Mouse (Mus musculus) yolk sac, embryonic 10.5 days (tissue): ENCODE measurements around the gene S100a7a.

ENCODE experiments used
- DNase-seq: peaks from one replicate; pipeline ENCODE4 v3.0.0-alpha.2; 2017; ENCODE audit warnings: low spot score

Gene S100a7a

DNA sequence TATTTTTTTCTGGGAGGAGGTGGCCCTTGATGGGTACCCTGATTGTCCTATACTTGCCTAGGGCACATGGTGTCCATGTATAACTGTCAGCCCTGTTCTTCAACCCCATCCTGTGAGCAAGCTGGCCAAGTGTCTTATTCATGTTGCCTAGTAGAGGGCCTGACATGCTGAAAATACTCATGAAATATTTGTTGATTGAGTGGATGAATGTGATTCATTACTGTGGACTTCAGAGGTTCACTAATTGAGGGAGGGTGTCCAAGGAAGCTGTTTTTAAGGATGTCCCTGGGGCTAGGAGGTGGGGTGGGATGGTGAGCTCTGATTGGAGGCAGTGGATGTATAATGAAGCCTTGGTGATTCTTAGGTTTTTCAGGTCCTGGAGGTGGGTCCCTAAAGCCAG lies at the start of gene S100a7a:
Gene S100a7a (plus strand): TSS at position 301 of the 400 bp plus-strand sequence.
- no peak for DNase-seq

DNA sequence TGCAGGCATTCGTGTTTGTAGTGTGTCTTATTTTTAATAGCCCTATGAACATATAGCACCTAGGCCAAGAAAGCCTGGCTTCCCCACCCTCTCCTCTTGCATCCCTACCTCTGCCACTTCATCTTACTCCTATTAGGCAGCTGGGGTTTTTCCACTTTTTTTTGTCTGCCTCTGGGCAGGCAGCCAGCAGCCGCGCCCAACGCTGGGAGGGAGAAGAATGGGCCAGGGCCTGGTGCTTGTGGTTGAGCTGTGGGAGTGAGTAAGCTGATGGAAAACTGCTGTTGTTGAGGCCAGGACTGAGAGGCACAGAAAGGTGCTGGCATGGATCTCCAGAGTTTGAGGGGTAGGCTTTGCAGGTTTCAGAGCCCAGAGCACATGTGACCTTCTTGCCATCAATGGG lies 49.4 kb upstream of the S100a7a start:
- no peak for DNase-seq

DNA sequence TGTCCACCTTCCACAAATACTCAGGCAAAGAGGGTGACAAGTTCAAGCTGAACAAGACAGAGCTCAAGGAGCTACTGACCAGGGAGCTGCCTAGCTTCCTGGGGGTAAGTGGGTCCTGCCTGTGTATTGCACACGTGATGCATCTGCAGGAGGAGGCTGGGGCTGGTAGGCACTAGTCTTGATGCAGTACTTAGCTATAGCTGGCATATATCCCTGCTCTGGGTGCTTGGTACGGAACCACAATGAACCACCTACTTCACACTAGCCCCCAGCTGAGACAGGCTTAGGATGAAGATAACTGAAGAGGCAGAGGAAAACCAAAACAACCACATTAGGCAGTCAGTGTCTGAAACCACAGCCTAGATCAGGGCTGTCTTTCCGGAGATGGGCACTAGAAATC lies 48.8 kb upstream of the S100a7a start:
- DNase-seq, result no peak

DNA sequence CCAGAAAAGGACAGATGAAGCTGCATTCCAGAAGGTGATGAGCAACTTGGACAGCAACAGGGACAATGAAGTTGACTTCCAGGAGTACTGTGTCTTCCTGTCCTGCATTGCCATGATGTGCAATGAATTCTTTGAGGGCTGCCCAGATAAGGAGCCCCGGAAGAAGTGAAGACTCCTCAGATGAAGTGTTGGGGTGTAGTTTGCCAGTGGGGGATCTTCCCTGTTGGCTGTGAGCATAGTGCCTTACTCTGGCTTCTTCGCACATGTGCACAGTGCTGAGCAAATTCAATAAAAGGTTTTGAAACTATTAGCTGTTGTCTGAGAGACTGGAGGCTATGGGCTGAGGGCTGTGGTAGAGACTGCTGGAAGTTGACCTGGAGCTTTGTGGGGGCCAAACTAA lies 48.1 kb upstream of the S100a7a start:
- no peak for DNase-seq

DNA sequence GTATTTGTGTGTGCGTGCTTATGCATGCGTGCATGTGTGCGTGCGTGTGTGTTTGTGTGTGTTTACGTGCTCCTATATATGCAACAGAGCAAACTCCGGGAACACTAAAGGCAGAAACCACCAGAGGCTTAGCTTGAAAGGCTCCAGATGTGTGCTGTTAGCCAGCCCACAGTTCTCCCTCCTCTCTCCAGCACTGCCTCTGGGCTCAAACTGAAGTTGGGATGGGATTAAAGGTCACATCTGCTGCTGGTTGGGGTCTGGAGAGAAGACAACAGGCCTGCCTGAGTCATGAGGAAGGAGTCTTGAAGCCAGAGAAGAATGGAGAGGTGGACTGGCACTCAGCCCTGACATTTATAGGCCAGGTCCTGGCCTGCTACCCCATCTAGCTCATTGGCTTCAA lies 47.6 kb upstream of the S100a7a start:
- DNase-seq, result no peak

DNA sequence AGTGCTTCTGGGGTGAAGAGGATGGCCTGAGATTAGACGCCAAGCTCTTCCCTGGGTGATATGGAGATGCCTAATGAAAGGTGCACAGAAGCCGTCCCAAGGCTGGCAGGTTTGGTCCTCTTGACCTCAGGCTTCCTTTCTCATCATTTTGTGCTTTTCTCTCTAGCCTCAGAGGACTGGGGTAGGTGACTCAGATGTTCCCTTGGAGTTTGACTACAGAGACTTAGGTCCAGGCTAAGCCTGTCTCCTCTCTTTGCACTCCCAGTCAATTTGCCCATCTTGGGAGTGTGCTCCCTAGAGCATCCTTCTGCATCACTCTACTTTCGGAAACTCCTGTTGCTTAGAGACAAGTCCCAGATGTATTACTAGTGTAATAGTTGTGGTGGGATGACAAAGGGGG lies 46.5 kb upstream of the S100a7a start:
- no peak for DNase-seq

DNA sequence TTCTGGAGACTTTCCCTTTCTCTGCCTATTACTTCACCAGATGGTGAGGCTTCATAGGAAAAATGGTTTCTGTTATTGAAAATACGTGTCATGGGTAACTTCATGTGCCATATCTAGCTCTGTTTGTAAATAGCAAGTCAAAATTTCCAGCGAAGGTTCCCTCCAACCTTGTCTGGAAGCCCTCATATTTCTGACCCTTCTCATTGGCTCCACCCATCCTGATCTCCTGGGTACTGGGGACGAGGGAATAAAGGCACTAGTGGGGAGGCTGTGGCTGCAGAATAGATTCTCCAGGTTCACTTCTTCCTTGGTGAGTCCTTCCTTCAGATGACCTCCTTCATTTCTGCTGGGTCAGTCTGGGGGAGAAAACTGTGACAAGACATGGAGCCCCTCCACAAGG lies 45.6 kb upstream of the S100a7a start, which contains the start of gene S100a5:
Gene S100a5 (plus strand): TSS at position 301 of the 400 bp plus-strand sequence.
- no peak for DNase-seq

DNA sequence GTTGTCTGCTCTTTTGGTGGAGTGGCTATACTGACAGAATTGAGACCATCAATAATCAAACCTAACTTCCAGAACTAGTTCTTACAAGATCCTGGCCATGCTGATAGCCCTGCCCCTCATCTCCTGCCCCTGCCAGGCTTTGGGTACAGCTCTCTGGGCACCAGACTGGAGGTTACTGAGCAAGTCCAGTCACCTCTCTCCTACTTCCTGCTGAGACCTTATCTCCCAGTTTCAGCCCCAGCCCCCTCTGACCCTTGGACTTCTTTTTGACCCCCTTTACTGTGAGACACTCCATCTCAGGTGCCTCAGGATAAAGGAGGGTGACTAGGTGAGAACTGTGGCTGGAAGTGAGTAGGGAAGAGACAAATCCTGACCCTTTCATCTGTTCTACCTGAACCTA lies 44.7 kb upstream of the S100a7a start:
- DNase-seq, result no peak

DNA sequence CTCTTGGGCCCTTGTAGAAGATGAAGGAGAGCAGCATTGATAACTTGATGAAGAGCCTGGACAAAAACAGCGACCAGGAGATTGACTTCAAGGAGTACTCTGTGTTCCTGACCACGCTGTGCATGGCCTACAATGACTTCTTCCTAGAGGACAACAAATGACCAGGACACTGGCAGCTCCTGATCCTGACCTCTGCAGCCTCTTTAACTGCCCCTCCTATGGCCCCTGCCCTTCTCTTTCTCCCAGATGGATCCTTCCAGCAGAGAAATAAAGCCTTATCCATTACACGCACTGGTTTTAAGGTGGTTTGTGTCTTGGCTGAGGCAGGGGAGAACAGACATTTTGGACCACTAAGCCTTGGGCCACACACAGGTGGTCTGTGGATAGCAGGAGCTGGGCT lies 42.3 kb upstream of the S100a7a start:
- DNase-seq, result no peak

DNA sequence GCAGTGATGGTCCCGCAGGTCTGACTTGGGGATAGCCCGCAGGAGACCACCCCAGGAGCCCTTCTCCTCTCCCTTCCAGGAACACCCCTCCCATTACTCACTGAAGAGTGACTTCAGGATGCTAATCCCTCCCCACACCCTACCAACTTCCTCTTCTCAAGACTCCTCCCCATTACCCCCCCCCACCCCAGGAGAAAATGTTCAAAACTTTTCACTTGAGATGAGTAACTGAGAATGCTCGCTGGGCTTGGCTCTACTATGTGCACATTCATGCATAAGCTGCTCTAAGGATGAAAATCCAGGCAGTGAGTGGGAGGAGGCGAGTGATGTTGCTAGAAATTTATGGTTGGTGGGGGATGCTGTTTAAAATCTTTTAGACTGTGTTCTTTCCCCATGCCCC lies 41.8 kb upstream of the S100a7a start:
- DNase-seq, result no peak

DNA sequence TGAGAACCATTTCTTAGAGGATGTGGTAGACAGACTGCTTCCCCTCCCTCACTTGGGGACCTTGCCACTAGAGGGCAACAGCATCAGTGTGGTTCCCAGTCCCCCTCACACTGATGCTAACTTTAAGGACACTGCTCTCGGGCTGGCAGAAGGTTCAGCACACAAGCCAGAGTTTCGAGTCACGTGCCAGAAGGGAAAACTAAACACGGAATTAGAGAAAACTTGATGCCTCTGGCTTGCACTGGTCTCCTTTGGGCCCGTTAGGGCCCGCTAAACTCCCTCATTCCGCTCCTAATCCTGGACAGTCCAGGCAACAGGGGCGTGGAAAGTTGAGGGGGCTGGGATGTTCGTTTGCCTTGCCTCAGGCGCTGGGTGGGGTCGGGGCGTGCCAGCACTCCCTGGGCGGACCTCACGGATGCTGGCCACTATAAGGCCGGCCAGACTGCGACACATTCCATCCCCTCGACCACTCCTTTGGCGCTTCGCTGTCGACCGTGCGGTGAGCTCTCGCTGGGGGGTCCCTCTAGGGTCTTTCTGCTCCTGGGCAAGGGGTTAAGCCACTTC lies 41.0 kb upstream of the S100a7a start, which contains the start of gene S100a6:
Gene S100a6 (plus strand): TSS at position 155 of the 564 bp plus-strand sequence.
- peak; percentile 57 for DNase-seq

DNA sequence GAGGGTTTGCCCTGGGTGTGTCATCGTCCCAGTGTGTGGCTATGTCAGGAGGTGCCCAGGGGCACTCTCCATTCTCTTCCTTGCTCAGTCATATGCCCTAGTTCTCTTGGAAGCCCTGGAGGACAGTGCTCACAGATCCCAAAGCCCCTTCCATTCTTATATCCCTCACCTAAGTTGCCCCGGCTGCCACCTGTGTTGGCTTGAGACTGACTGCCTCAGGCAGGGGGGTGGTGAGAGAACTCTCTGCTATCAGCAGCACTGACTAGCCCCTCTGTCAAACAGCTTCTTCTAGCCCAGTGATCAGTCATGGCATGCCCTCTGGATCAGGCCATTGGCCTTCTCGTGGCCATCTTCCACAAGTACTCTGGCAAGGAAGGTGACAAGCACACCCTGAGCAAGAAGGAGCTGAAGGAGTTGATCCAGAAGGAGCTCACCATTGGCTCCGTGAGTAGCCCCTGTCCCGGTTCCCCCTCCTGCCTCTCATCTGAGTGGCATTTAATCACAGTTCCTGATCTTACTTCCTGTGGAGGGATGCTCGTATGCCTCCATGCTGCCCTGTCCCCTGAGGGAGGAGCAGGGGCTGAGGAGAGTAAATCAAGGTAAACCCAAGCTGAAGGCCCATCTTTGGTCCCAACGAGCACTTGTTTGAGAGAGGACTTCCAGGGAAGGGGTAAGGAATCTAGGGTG lies 40.2 kb upstream of the S100a7a start:
- DNase-seq, result no peak

DNA sequence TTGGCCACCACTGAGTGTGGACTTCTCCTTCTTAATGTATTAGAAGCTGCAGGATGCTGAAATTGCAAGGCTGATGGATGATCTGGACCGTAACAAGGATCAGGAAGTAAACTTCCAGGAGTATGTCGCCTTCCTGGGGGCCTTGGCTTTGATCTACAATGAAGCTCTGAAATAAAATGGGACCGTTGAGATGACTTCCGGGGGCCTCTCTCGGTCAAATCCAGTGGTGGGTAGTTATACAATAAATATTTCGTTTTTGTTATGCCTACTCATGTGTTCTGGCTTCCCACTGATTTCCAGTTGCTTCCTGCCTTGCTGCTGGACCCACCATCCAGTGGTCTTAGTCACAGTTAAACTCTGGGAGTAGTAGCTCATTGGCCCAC lies 39.7 kb upstream of the S100a7a start:
- no peak for DNase-seq

DNA sequence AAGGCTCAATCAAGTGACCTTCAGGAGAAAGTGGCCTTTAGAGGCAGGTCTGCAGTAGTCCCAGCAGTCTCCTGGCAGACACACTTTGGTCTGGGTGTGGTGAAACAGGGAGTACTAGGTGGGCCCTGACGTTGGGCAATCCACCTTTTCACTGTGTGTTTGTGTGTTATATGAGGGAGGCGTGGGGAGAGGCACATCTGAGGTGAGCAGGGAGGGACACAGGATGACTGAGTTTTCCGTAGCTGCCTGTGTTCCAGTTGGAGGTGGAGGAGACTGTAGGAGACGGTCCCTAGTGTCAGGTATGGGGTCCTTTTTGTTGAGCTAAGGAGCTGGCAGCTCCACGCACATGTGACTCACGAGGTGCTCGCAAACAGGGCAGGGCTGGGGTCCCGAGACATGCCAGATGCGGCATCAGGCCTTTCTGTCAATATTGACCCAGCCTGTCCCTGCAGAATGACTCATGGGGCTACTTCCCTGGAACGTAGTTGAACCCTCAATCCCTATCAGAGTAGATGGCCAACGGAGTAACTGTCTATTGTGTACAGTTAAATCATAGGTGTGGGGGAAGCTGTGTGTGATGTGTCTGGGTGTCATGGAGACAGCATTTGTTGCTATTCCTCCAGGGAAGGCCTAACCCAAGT lies 39.1 kb upstream of the S100a7a start:
- no peak for DNase-seq

DNA sequence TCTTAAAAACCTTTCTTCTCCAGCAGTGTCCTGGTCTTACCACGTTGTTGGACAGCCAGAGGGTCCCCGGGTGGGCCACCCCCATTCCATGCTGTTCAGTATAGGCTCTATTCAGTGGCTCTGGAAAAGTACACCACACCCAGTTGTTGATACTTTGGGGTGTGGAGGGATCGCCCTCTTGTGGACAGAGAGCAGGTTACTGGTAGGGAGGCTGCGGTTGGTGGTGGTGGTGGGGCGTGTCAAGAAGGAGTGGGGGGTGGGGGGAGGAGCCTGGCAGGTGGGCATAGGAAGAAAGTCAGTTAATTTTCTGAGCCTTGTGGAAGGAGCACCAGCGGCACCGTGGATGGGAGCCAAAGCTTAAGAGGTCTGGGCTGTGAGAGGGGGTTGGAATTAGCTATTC lies 38.4 kb upstream of the S100a7a start:
- DNase-seq, result peak; percentile 56

DNA sequence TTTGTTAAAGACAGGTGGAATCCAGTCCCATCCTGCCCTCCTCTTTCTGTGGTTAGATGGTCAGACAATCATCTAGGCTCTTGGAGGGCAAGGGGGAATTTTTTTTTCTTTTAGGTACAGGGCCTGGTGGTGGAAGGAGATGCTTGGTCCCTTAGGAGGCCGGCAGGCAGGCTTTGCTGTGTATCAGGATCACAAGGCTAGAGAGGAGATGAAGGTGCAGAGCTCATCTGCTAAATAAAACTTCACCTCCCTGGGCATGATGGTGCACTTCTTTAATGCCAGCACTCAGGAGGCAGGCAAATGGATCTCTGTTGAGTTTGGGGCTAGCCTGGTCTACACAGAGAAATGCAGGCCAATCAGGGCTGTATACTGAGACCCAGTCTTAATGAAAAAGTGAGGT lies 37.9 kb upstream of the S100a7a start:
- DNase-seq, result no peak

DNA sequence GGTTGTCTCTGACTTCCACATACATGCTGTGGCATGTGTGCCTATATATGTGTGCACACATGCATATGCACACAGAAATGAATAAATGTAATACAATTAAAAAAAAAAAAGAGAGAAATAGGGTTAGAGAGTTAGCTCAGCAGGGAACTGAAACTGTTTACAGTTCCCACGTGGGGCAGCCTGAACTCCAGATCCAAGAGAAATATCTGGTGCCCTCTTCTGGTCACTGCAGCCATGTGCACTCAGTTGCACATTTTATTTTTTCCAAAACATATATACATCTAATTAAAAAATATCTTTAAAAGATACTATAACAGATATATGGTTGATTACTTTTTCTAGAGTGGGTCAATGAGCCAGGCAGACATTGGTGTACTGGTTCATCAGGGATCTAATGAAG lies 36.2 kb upstream of the S100a7a start:
- no peak for DNase-seq

DNA sequence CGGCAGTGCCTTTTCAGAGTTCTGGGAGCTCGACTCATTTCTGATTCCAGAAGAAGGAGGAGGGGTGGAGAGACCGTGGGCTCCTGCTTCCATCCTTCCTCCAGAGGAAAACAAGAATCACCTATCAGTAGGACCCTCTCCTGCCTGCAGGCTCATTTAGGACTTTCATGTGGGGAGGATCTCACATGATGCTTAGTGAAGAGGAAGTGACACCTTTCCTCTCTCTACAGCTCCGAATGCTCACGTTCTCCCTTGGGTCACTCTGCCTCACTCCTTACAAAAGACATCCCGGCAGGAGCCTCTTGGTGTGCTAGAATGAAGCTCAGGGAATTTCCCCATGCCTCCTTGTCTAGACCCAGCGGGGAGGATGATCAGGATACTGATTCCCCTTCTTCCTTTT lies 32.3 kb upstream of the S100a7a start:
- no peak for DNase-seq

DNA sequence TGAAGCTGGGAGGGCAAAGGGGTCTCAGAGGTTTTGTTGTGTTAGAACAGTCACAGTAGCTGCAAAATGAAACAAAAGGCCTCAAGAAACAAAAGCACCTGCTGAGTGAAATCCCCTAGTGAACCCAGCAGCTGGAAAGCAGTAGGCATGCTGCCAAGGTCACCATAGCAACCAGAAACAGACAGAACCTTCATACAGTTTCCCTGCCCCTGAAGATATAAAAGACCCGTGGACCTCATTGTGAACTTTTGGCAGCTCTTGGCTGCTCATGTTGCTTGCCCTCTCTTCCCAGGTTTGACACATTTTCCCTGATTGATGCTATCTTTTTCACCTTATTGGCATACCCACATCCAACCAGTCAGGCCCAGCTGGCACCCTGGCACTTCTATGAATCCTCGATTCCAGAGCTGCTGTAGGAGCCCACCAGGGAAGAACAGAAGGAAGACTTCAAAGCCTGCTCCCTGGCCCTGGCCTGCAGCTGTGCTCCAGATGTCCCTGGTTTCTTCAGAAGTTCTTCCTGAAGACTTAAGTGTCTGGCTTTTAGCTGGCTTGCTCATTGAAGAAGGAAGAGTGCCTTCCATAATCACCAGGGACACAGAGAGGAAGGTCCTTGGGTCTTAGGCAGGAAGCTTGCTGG lies 30.3 kb upstream of the S100a7a start:
- DNase-seq, result no peak

DNA sequence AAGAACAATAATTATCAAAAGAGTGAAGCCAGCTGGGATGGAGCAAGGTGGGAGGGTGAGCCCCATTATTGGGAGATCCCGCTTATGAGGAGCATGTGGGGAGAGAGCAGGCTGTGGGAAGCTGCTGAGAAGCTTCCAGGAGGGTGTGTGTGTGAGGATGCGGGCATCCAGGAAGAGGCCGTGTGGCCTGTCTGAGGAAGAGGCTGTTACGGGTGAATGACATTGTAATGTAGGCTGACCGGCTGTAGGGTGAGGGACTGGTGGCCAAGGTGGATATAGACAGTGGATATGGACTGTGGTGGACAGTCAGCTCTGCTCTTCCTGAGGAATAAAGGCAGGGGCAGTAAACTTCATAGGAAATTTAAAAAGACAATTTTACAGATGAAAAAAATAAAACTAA lies 28.3 kb upstream of the S100a7a start:
- no peak for DNase-seq

DNA sequence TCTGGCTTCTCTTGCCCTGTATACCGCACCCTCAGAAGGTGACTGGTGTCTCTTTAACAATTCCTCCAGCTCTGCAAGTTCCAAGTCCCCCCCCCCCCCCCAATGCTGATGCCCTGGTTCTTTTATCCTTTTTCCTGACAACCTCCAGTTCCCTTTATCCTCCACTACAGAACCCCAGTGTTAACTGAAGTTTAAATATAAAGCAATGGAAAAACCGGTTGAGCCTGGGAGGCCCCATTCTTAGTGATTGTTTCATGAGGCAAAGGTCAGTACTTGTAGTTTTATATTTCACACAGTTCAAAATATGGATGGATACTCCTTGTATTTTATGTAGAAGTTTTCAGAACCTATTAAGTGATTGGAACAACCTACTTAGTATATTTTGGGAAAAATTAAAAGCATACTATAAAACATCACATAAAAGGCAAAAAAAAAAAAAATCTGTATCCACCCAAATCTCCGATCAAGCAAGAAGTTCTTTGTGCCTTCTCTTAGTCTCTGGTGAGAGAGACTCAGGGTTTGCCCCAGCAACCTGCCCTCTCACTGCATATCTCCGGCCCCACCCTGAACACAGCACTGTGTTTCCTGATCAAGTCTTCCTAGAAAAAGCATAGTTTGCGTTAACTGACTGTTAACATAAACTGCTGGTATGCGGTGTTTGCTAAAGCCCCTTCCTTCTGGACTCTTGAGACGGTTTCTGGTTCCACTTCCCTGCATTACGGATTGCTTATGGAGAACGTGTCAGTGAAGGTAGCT lies 27.4 kb upstream of the S100a7a start:
- DNase-seq, result no peak

DNA sequence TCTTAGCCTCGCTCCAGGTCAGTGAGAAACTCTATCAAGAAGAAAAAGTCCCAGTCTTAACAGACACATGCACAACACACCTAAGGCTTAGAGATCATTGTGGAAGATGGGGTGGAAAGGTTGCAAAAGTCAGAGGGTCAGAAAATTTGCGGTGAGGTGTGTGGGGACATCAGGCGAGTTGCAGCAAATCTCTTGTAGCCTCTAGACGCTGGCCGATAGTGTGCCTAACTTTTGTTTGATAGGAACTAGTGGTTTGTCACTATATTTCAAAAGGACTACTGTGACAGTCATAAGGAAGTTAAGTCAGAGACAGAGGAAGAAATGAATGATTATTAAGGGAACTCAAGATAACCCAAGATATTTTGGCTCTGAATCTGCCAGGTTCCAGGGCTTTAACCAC lies 26.5 kb upstream of the S100a7a start:
- DNase-seq, result no peak
